ENCODE assay signal across 8 mouse cellular contexts in the genomic region with DNA sequence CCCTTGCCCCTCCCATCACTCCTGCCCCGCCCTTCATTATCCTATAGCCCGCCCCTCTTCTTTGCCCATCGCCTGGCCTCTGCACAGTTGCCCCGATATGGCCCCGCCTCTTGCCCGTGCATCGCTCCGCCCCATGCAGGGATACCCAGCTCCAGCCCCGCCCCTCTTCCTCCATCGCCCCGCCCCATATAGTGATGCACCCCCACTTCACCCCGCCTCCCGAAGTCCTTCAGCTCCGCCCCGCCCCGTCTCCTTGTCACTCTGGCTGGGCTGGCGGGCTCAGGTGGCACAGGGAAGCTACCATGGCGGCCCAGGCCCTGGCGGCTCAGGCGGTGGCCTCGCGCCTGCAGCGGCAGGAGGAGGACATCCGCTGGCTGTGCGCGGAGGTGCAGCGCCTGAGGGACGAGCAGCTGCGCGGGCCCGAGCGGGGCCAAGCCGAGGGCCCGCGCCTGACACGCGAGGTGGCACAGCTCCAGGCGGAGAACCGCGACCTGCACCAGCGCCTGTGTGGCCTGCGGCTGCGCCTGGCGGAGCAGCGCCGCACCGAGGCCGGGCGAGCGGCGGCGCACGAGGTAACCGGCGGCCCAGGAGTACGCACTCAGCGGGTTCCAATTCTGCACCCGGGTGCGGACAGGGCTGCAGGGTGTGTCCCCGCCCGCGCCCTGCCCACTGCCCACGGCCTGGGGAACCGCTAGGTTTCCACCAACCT. TPM values are rescaled to one million over a fixed set of nuclear protein-coding genes. Genes with fewer than 3 reads are reported as not detected.
DNase-seq lines count a peak whose midpoint lies in the region; ATAC-seq lines count a peak whose summit lies in the region.

A gene (plus strand): TSS at position 256 of the 709 bp plus-strand sequence.

- intact Hi-C loops in gastrocnemius, postnatal 14 days (cut with DNase I; ENCODE audit: low total_unique reads) = loop anchor here (10.0 kb wide), 1 partner anchor 330 kb away; no protein-coding TSS in a partner anchor
- intact Hi-C loops in left cerebral cortex, postnatal 10 days (cut with DNase I) = loop anchor here (10.0 kb wide), 1 partner anchor 490 kb away; a partner anchor contains a TSS

- peak; percentile 86 for ATAC-seq in inflammation-experienced regulatory T-cells, adult 6 months
- ATAC-seq in megakaryocyte-erythroid progenitor cell, adult 5-6 weeks (replicated peaks; ENCODE audit: low FRiP score, low TSS enrichment, poor library complexity, severe bottlenecking) = peak; percentile 77

- peak; percentile 98 to 100 for DNase-seq in adrenal gland, adult (ENCODE audit: inconsistent age in 2 of 2, low spot score in 1 of 2)
- DNase-seq in embryo, embryonic 10.5 days (ENCODE audit: low spot score) = peak; percentile 98
- DNase-seq in gastrocnemius, postnatal 14 days = peak; percentile 94
- DNase-seq in left cerebral cortex, postnatal 10 days (ENCODE audit: extremely low spot score in 1 of 2, low spot score in 2 of 2) = peak; percentile 92 to 96
- peak; percentile 94 for DNase-seq in right cerebral cortex, postnatal 25 days
- DNase-seq in urinary bladder, postnatal 4 days (ENCODE audit: low spot score in 2 of 2) = peak; percentile 89 to 94

RNA-seq across cellular contexts. Expression of the gene that starts here (rescaled TPM):
- 10 to 100 TPM; 39.0 to 41.0 TPM for total RNA-seq in gastrocnemius, postnatal 14 days (2021)
- 1 to 10 TPM in 2 of 3 experiments, under 1 TPM in 1; 0.92 to 2.1 (median 1.7) TPM for polyA plus RNA-seq in inflammation-experienced regulatory T-cells, adult 6 months (2017; shearing (Covaris generic))
- 10 to 100 TPM; 52.7 to 53.6 TPM for total RNA-seq in left cerebral cortex, postnatal 10 days (2021)
- total RNA-seq in megakaryocyte-erythroid progenitor cell, adult 5-6 weeks (2014; fragmentation: Nextera tagmentation) = 36.0 and 45.4 TPM in 2 replicates
- 58.1 and 73.2 TPM in 2 replicates for total RNA-seq in megakaryocyte-erythroid progenitor cell, adult 5-6 weeks (2017)

Comparison
In these comparisons a context has a peak if more than half of its experiments do, and no peak if none do; other contexts are left out.
1. Peak in every context shown above with its lines: DNase-seq and ATAC-seq.